Mouse (Mus musculus) liver, embryonic 14.5 days (tissue): ENCODE measurements around the gene Sh3d21.

Source experiments
- CTCF ChIP-seq: IDR thresholded peaks from 2 replicates; pipeline ENCODE4 v1.5.1; 2016; ENCODE audit warnings: antibody characterized with exemption, low read depth, control low read depth
- EP300 ChIP-seq: IDR thresholded peaks from 2 replicates; pipeline ENCODE4 v1.6.1; 2016; ENCODE audit warnings: antibody characterized with exemption, low read depth

DNA sequence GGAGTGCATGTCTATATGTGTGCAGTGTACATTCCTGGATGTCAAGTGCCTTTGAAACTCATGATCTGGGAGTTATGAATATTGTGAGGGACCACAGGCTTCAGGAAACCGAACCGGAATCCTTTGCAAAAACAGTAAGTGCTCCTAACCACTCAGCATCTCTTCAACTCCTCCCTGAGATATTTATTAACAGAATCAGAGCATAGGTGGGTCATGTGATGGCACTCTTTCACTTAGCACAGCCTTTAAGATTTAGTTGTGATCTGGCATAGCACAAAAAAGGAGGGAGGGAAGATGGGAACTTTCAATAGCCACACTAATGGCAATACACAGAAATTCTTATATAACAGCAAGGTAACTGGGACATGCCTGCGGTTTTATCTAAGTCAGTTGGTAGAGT is 23.8 kb upstream of the Sh3d21 start:
- TF ChIP-seq CTCF (no peak), EP300 (no peak)
